Mouse (Mus musculus) lung, postnatal 0 days (tissue): ENCODE measurements around the gene Cmtm8.

Experiments
- CTCF ChIP-seq: IDR thresholded peaks from 2 replicates; pipeline ENCODE4 v1.5.1; 2016; ENCODE audit warnings: antibody characterized with exemption, mild to moderate bottlenecking
- EP300 ChIP-seq: IDR thresholded peaks from 2 replicates; pipeline ENCODE4 v1.6.1; 2016; ENCODE audit warnings: antibody characterized with exemption, mild to moderate bottlenecking, control low read depth

GRCm38 (mm10) chr9:114829669-114830068 is 14.3 kb downstream of the Cmtm8 start:
- no peak for TF ChIP-seq CTCF
- no peak for TF ChIP-seq EP300
